Mouse (Mus musculus): ENCODE results near the gene Specc1. TPM values are rescaled to one million over a fixed set of nuclear protein-coding genes. Genes with fewer than 3 reads are reported as not detected.
A peak's percentile ranks its signal among the peaks of the same experiment; 100 is the strongest.
"Not testable (repeated sequence)": the region's sequence is repeated elsewhere in the genome, so short reads cannot be mapped to it uniquely, and the experiment has no call there.

Specc1 gene
- polyA plus RNA-seq, 1 experiment from 2014 or later = 10.0 TPM

DNA sequence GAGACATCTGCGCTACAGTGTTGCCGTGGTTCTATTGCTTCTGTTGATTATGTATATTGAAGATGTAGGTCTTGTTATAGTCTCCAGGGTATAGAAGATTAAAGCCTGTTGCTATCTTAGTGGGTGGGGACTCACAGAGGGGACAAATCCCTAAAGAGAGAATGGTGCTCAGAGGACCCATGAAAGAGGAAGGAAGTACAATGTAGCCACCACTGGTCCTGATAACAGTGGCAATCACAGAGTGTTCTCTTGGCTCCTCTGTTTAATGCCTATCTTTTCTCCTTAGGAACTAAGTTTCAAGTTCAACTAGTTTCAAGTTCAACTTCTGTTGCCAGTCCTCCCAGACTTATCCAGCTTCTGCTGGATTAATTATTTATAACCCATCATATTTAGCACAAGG lies 13.7 kb upstream of the Specc1 start:
- Histone ChIP-seq H3K36me3 (ENCODE audit: control insufficient read depth, insufficient read depth, low read length) (no peaks in the 10 kb centered on the region), H3K4me1 (ENCODE audit: control insufficient read depth, insufficient read depth, low read length) (no peaks in the 10 kb centered on the region), H3K9me3 (ENCODE audit: control insufficient read depth, low read depth, low read length) (no peaks in the 10 kb centered on the region), H3K27me3 (ENCODE audit: control insufficient read depth, insufficient read depth, low read length) (no peaks in the 10 kb centered on the region), H3K27ac (ENCODE audit: low read length) (no peak overlapping the region), H3K9ac (replicated peaks; ENCODE audit: low read depth, low read length) (no peak overlapping the region), H3K4me3 (ENCODE audit: low read depth, low read length) (no peak overlapping the region), H3K4me2 (replicated peaks; ENCODE audit: low read depth, low read length) (no peak overlapping the region)
- ATAC-seq (ENCODE audit: insufficient number of reproducible peaks, insufficient read depth, low FRiP score, low read depth) = no peak
- 80% methylated on average over 2 of the region's 2 CpGs for WGBS

DNA sequence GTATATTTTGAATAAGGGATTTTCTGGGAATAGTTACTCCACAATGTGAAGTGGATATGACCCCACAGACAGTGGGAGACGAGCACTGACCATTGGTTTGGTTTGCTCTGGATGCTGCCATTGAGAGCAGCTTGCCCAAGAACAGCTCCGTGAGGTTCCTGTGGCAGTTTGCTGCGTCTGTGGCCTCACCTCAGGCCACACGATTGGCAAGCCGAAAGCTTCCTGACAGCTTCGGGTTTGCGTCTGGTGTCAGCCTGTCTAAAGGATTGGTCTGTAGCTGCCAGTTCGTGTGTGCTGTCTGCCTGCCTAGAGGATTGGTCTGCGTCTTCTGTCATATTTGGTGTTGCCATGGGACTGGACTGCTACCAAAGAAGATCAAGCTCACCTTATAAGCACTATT lies 12.1 kb upstream of the Specc1 start:
- H3K27ac ChIP-seq (ENCODE audit: low read length) = no peak overlapping the region
- ATAC-seq (ENCODE audit: insufficient number of reproducible peaks, insufficient read depth, low FRiP score, low read depth) = no peak
- no peak overlapping the region for H3K4me3 ChIP-seq (ENCODE audit: low read depth, low read length)
- no peaks in the 10 kb centered on the region for H3K4me1 ChIP-seq (ENCODE audit: control insufficient read depth, insufficient read depth, low read length)
- no peak overlapping the region for H3K9ac ChIP-seq (replicated peaks; ENCODE audit: low read depth, low read length)
- no peaks in the 10 kb centered on the region for H3K36me3 ChIP-seq (ENCODE audit: control insufficient read depth, insufficient read depth, low read length)
- no peak overlapping the region for H3K4me2 ChIP-seq (replicated peaks; ENCODE audit: low read depth, low read length)
- H3K27me3 ChIP-seq (ENCODE audit: control insufficient read depth, insufficient read depth, low read length) = no peaks in the 10 kb centered on the region
- H3K9me3 ChIP-seq (ENCODE audit: control insufficient read depth, low read depth, low read length) = no peaks in the 10 kb centered on the region
- WGBS = 85% methylated on average over 9 of the region's 9 CpGs

DNA sequence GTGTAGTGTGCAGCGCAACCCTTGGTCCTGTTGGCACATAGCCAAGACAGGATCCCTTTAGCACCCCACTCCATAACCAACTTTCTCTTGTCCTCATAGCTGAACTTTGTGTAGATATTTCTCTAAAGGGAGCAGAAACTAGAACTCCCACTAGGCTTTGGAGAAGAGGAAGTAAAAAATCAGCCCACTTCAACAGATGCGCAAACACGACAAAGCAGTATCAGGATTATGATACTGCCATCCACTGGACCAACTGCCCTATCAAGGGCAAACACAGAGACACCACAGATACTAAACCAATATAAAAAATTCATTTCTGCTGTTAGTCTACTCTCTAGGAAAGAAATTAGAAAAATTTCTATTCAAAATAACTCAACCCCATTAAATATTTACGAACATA lies 10.0 kb upstream of the Specc1 start:
- Histone ChIP-seq H3K4me3 (ENCODE audit: low read depth, low read length) (no peak overlapping the region), H3K4me2 (replicated peaks; ENCODE audit: low read depth, low read length) (no peak overlapping the region), H3K9ac (replicated peaks; ENCODE audit: low read depth, low read length) (no peak overlapping the region), H3K9me3 (ENCODE audit: control insufficient read depth, low read depth, low read length) (no peaks in the 10 kb centered on the region), H3K27ac (ENCODE audit: low read length) (no peak overlapping the region), H3K27me3 (ENCODE audit: control insufficient read depth, insufficient read depth, low read length) (no peaks in the 10 kb centered on the region), H3K36me3 (ENCODE audit: control insufficient read depth, insufficient read depth, low read length) (no peaks in the 10 kb centered on the region), H3K4me1 (ENCODE audit: control insufficient read depth, insufficient read depth, low read length) (no peaks in the 10 kb centered on the region)
- 92% methylated on average over 4 of the region's 4 CpGs for WGBS
- ATAC-seq (ENCODE audit: insufficient number of reproducible peaks, insufficient read depth, low FRiP score, low read depth) = no peak

DNA sequence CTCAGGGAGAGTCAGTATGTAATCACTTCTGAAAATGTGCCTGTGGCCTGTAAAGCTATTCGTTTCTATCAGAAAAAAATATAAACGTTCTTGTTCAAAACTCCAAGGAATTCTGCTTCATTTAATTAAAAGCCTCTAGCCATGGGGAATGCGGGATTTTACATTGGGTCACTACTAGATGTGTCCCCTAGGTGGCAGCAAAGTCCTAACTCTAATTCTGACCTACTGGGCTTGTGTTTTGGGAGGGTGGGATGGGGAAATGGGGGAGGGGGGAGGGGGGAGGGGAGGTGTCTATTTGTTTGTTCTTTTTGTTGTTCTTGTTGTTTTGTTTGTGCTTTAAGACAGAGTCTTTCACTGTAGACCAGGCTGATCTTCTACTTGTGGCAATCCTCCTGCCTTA lies 7.2 kb upstream of the Specc1 start:
- H3K4me3 ChIP-seq (ENCODE audit: low read depth, low read length) = no peak overlapping the region
- H3K9ac ChIP-seq (replicated peaks; ENCODE audit: low read depth, low read length) = no peak overlapping the region
- no peak for ATAC-seq (ENCODE audit: insufficient number of reproducible peaks, insufficient read depth, low FRiP score, low read depth)
- H3K9me3 ChIP-seq (ENCODE audit: control insufficient read depth, low read depth, low read length) = no peaks in the 10 kb centered on the region
- H3K27me3 ChIP-seq (ENCODE audit: control insufficient read depth, insufficient read depth, low read length) = no peaks in the 10 kb centered on the region
- no peaks in the 10 kb centered on the region for H3K36me3 ChIP-seq (ENCODE audit: control insufficient read depth, insufficient read depth, low read length)
- 0% methylated on average over 3 of the region's 3 CpGs for WGBS
- H3K27ac ChIP-seq (ENCODE audit: low read length) = no peak overlapping the region
- no peak overlapping the region for H3K4me2 ChIP-seq (replicated peaks; ENCODE audit: low read depth, low read length)
- H3K4me1 ChIP-seq (ENCODE audit: control insufficient read depth, insufficient read depth, low read length) = no peaks in the 10 kb centered on the region

DNA sequence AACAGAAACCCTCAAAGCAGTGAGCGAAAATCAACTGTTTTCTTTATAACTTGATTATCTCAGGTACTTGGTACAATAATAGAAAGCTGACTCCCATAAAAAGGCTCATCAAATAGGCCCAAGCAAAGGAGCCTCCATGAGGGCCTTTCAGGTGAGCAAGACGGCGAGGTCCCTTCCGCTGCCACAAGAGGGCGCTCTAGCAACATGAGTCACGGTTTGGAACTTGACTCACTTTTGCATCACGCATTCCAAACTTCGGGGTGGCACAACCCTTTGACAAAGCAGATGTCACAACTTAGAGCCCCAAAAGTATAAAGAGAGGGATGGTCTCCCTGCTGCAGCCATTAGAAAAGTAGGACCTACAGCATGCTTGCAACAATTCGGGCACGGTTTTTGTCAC lies 5.9 kb upstream of the Specc1 start:
- H3K4me1 ChIP-seq (ENCODE audit: control insufficient read depth, insufficient read depth, low read length) = no peaks in the 10 kb centered on the region
- H3K4me3 ChIP-seq (ENCODE audit: low read depth, low read length) = no peak overlapping the region
- H3K27ac ChIP-seq (ENCODE audit: low read length) = no peak overlapping the region
- no peaks in the 10 kb centered on the region for H3K36me3 ChIP-seq (ENCODE audit: control insufficient read depth, insufficient read depth, low read length)
- WGBS = 20% methylated on average over 10 of the region's 10 CpGs
- no peaks in the 10 kb centered on the region for H3K9me3 ChIP-seq (ENCODE audit: control insufficient read depth, low read depth, low read length)
- H3K4me2 ChIP-seq (replicated peaks; ENCODE audit: low read depth, low read length) = no peak overlapping the region
- ATAC-seq (ENCODE audit: insufficient number of reproducible peaks, insufficient read depth, low FRiP score, low read depth) = no peak
- no peaks in the 10 kb centered on the region for H3K27me3 ChIP-seq (ENCODE audit: control insufficient read depth, insufficient read depth, low read length)
- no peak overlapping the region for H3K9ac ChIP-seq (replicated peaks; ENCODE audit: low read depth, low read length)

DNA sequence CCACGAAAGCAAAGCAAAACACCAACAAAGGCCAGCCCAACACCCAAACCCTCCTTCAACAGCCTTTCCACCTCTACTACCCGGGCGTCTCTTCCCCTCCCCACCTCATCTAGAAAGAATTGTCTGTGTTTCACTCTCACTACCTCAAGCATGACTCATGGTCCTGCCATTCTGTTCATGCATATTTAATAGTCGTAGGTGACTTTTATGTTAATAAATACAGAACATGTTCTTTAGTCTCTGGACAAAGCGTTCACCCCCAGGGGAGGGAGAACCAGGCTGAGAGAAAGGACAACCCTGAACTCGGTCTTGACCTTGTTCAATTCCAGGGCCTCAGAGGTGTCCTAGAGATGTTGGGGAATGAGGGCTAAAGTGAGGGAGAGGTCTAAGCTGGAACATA lies 1.4 kb upstream of the Specc1 start:
- H3K4me2 ChIP-seq (replicated peaks; ENCODE audit: low read depth, low read length) = no peak overlapping the region
- H3K27me3 ChIP-seq (ENCODE audit: control insufficient read depth, insufficient read depth, low read length) = peaks cover 4% of the 10 kb centered on the region; the same call in 1 of the 2 replicates
- no peak overlapping the region for H3K27ac ChIP-seq (ENCODE audit: low read length)
- no peaks in the 10 kb centered on the region for H3K36me3 ChIP-seq (ENCODE audit: control insufficient read depth, insufficient read depth, low read length)
- no peaks in the 10 kb centered on the region for H3K9me3 ChIP-seq (ENCODE audit: control insufficient read depth, low read depth, low read length)
- H3K4me1 ChIP-seq (ENCODE audit: control insufficient read depth, insufficient read depth, low read length) = no peaks in the 10 kb centered on the region
- WGBS = 73% methylated on average over 6 of the region's 6 CpGs
- no peak overlapping the region for H3K9ac ChIP-seq (replicated peaks; ENCODE audit: low read depth, low read length)
- no peak for ATAC-seq (ENCODE audit: insufficient number of reproducible peaks, insufficient read depth, low FRiP score, low read depth)
- H3K4me3 ChIP-seq (ENCODE audit: low read depth, low read length) = no peak overlapping the region

DNA sequence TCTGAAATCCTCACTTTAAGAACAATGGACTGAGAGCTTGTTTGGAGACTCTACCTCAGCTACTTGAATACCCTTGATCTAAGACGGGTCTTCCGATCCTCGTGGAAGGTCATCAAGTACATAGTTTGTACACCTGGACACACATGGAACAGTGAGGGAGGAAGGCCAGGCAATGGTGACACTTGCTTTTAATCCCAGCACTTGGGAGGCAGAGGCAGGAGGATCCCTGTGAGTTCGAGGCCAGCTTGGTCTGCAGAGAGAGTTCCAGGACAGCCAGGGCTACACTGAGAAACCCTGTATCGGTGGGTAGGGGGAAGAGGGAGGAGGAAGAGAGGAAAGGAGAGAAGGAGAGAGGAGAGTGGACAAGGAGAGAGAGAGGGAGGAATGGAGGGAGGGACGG lies 612 bp upstream of the Specc1 start:
- Histone ChIP-seq H3K4me3 (ENCODE audit: low read depth, low read length) (no peak overlapping the region), H3K9me3 (ENCODE audit: control insufficient read depth, low read depth, low read length) (no peaks in the 10 kb centered on the region), H3K4me2 (replicated peaks; ENCODE audit: low read depth, low read length) (no peak overlapping the region), H3K4me1 (ENCODE audit: control insufficient read depth, insufficient read depth, low read length) (no peaks in the 10 kb centered on the region), H3K36me3 (ENCODE audit: control insufficient read depth, insufficient read depth, low read length) (no peaks in the 10 kb centered on the region), H3K9ac (replicated peaks; ENCODE audit: low read depth, low read length) (no peak overlapping the region), H3K27ac (ENCODE audit: low read length) (no peak overlapping the region), H3K27me3 (ENCODE audit: control insufficient read depth, insufficient read depth, low read length) (peaks cover 4% of the 10 kb centered on the region; the same call in 1 of the 2 replicates)
- 78% methylated on average over 6 of the region's 6 CpGs for WGBS
- no peak for ATAC-seq (ENCODE audit: insufficient number of reproducible peaks, insufficient read depth, low FRiP score, low read depth)

DNA sequence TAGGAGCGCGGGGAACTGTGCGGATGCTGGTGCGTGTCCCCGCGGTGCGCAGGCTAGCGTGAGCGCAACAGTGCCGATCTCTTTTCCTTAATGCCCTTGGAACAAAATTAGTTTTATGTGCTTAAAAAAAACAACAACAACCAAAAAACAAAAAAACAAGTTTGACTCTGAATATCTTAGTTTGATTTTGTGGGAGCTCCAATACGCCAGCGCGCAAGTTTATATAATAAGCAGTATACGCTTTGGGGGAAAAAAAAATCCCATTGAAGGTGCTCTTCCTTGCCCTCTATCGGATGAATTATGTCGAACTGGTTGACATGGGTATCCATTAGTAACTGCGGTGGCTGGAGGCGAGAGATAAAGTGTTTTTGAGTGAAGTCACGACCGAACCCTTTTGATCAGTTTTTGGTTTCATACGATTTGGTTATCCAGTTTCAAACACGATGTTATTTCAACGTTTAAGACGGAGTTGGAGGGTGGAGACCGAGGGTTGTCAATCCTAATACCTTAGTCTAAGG lies 792 bp downstream of the Specc1 start:
- WGBS = 3% methylated on average over 25 of the region's 25 CpGs
- Histone ChIP-seq H3K27ac (ENCODE audit: low read length) (no peak overlapping the region), H3K9ac (replicated peaks; ENCODE audit: low read depth, low read length) (no peak overlapping the region), H3K9me3 (ENCODE audit: control insufficient read depth, low read depth, low read length) (no peaks in the 10 kb centered on the region), H3K4me3 (ENCODE audit: low read depth, low read length) (peak overlapping the region; percentile 55), H3K4me2 (replicated peaks; ENCODE audit: low read depth, low read length) (peak overlapping the region; percentile 100), H3K4me1 (ENCODE audit: control insufficient read depth, insufficient read depth, low read length) (no peaks in the 10 kb centered on the region), H3K27me3 (ENCODE audit: control insufficient read depth, insufficient read depth, low read length) (peaks cover 4% of the 10 kb centered on the region; the same call in 1 of the 2 replicates), H3K36me3 (ENCODE audit: control insufficient read depth, insufficient read depth, low read length) (no peaks in the 10 kb centered on the region)
- ATAC-seq (ENCODE audit: insufficient number of reproducible peaks, insufficient read depth, low FRiP score, low read depth) = no peak; the same call in 1 of the 2 replicates

DNA sequence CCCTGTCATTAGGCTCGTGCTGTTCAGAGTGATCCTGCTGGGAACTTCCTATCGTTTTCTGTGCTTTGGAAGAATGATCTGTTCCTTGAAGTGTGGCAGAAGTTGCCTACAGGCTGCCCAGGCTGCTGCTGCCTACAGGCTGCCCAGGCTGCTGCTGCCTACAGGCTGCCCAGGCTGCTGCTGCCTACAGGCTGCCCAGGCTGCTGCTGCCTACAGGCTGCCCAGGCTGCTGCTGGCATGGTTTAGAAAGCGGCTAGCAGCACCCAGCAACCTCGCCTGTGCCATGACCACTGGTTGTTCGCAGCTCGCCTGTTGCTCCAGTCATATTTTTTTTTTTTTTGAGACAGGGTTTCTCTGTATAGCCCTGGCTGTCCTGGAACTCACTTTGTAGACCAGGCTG lies 2.1 kb downstream of the Specc1 start:
- not testable (repeated sequence) for H3K27ac ChIP-seq (ENCODE audit: low read length); H3K36me3 ChIP-seq (ENCODE audit: control insufficient read depth, insufficient read depth, low read length); H3K4me2 ChIP-seq (replicated peaks; ENCODE audit: low read depth, low read length); H3K9ac ChIP-seq (replicated peaks; ENCODE audit: low read depth, low read length); ATAC-seq (ENCODE audit: insufficient number of reproducible peaks, insufficient read depth, low FRiP score, low read depth); H3K4me1 ChIP-seq (ENCODE audit: control insufficient read depth, insufficient read depth, low read length); H3K9me3 ChIP-seq (ENCODE audit: control insufficient read depth, low read depth, low read length); H3K4me3 ChIP-seq (ENCODE audit: low read depth, low read length); H3K27me3 ChIP-seq (ENCODE audit: control insufficient read depth, insufficient read depth, low read length)
- 66% methylated on average over 6 of the region's 6 CpGs for WGBS

All from stomach, embryonic 14.5 days (tissue).